Mouse (Mus musculus) stomach, postnatal 0 days (tissue): Measurements from ENCODE around the gene Tmem132d.

Source experiments
- CTCF ChIP-seq: IDR thresholded peaks from 2 replicates; pipeline ENCODE4 v1.5.1; 2016; ENCODE audit warnings: antibody characterized with exemption, low read depth, mild to moderate bottlenecking, moderate library complexity
- EP300 ChIP-seq: optimal IDR thresholded peaks from 2 replicates; pipeline ENCODE3; 2016; ENCODE audit warnings: antibody characterized with exemption

GRCm38 (mm10) chr5:128464514-128464913, 31.6 kb upstream of the Tmem132d start:
- TF ChIP-seq CTCF (no peak), EP300 (no peak)
